Comparison of ENCODE assay signal across 18 mouse cellular contexts in genomic region chr19:14502234-14502633, GRCm38 (mm10).
A peak's percentile ranks its signal among the peaks of the same experiment; 100 is the strongest.
DNase-seq lines count a peak whose midpoint lies in the region; ATAC-seq and TF ChIP-seq lines count a peak whose summit lies in the region.
"Had no signal": no experiment of that assay in that cellular context is flagged by ENCODE, and none has a peak within 500 bp of the region (broad histone marks: within the 10 kb centered on the region; RNA-seq: fewer than 3 reads in every experiment).

No protein-coding gene starts in this region.

- H3K9ac ChIP-seq in kidney, embryonic 14.5 days (ENCODE audit: low read depth, low read length), result no peak overlapping the region
- no peak overlapping the region for H3K9ac ChIP-seq in lung, embryonic 14.5 days

- H3K4me1 ChIP-seq in kidney, embryonic 14.5 days (ENCODE audit: control insufficient read depth, insufficient read depth, low read length), result peaks cover 11% of the 10 kb centered on the region
- H3K4me1 ChIP-seq in lung, embryonic 14.5 days (ENCODE audit: insufficient read depth), result no peaks in the 10 kb centered on the region

- no peak overlapping the region for H3K4me2 ChIP-seq in kidney, embryonic 14.5 days (replicated peaks; ENCODE audit: low read depth, low read length)
- H3K4me2 ChIP-seq in lung, embryonic 14.5 days, result no peak overlapping the region
- H3K4me2 ChIP-seq: liver, embryonic 11.5 days had no signal

- 22% methylated on average over 7 of the region's 7 CpGs for WGBS in kidney, embryonic 14.5 days
- 31% methylated on average over 7 of the region's 7 CpGs for WGBS in lung, embryonic 14.5 days

- H3K9me3 ChIP-seq in kidney, embryonic 14.5 days (ENCODE audit: control insufficient read depth, low read length), result no peaks in the 10 kb centered on the region
- H3K9me3 ChIP-seq in lung, embryonic 14.5 days (ENCODE audit: low read depth, low read length), result no peaks in the 10 kb centered on the region

- no peak overlapping the region for H3K27ac ChIP-seq in kidney, embryonic 14.5 days (ENCODE audit: low read depth, low read length)
- no peak overlapping the region for H3K27ac ChIP-seq in lung, embryonic 14.5 days (ENCODE audit: low read depth)
- H3K27ac ChIP-seq: gastrocnemius, adult 2 months had no signal

- H3K36me3 ChIP-seq in kidney, embryonic 14.5 days (ENCODE audit: control insufficient read depth, insufficient read depth, low read length), result no peaks in the 10 kb centered on the region
- no peaks in the 10 kb centered on the region for H3K36me3 ChIP-seq in lung, embryonic 14.5 days (ENCODE audit: insufficient read depth)

- DNase-seq in embryo, embryonic 10.5 days (ENCODE audit: low spot score), result peak; percentile 43
- DNase-seq in embryo, embryonic 9.5 days (ENCODE audit: extremely low spot score), result no peak
- DNase-seq in kidney, postnatal 25 days, result no peak
- DNase-seq in lung, embryonic 14.5 days, result peak; percentile 33
- no peak for DNase-seq in lung, postnatal 14 days
- peak; percentile 32 for DNase-seq in lung, postnatal 36 days
- DNase-seq in left cerebral cortex, postnatal 36 days (ENCODE audit: low spot score in 2 of 2), result no peak
- DNase-seq: adrenal gland, postnatal 14 days; cerebellum, adult 9-10 months; gastrocnemius, adult 2 months; heart, adult 11 months; spleen, adult 18-20 months; thymus, postnatal 36 days had no signal

- no peak overlapping the region for H3K4me3 ChIP-seq in kidney, embryonic 14.5 days (ENCODE audit: low read length)
- H3K4me3 ChIP-seq in lung, embryonic 14.5 days (ENCODE audit: low read depth, low read length), result no peak overlapping the region
- H3K4me3 ChIP-seq: gastrocnemius, adult 2 months; myocyte had no signal

- no peaks in the 10 kb centered on the region for H3K27me3 ChIP-seq in kidney, embryonic 14.5 days (ENCODE audit: control insufficient read depth, insufficient read depth, low read length)
- H3K27me3 ChIP-seq in lung, embryonic 14.5 days (ENCODE audit: insufficient read depth, low read length), result no peaks in the 10 kb centered on the region
- H3K27me3 ChIP-seq: CH12.LX had no signal

- peak; percentile 85 for ATAC-seq in kidney, embryonic 14.5 days (ENCODE audit: low FRiP score, low TSS enrichment)
- ATAC-seq in lung, embryonic 14.5 days (ENCODE audit: insufficient read depth), result no peak
- ATAC-seq: intestine, postnatal 0 days had no signal

- intact Hi-C loops in left cerebral cortex, postnatal 36 days (cut with DNase I), result no loop called here

- TF ChIP-seq CTCF in lung, embryonic 14.5 days (IDR thresholded peaks at IDR 0.05; ENCODE audit: low read depth), result no peak

Comparison
In these comparisons a context has a peak if more than half of its experiments do, and no peak if none do; other contexts are left out.
1. DNase-seq: peak in embryo, embryonic 10.5 days (single experiment), lung, embryonic 14.5 days (single experiment) and lung, postnatal 36 days (single experiment); none in embryo, embryonic 9.5 days (single experiment), kidney, postnatal 25 days (0 of 2), lung, postnatal 14 days (single experiment) and left cerebral cortex, postnatal 36 days (0 of 2).